Mouse (Mus musculus): ENCODE results near the gene Kmt5a. TPM values are rescaled to one million over a fixed set of nuclear protein-coding genes. Genes with fewer than 3 reads are reported as not detected.

Gene Kmt5a
- polyA plus RNA-seq, 1 experiment from 2014 or later = 63.3 TPM

DNA sequence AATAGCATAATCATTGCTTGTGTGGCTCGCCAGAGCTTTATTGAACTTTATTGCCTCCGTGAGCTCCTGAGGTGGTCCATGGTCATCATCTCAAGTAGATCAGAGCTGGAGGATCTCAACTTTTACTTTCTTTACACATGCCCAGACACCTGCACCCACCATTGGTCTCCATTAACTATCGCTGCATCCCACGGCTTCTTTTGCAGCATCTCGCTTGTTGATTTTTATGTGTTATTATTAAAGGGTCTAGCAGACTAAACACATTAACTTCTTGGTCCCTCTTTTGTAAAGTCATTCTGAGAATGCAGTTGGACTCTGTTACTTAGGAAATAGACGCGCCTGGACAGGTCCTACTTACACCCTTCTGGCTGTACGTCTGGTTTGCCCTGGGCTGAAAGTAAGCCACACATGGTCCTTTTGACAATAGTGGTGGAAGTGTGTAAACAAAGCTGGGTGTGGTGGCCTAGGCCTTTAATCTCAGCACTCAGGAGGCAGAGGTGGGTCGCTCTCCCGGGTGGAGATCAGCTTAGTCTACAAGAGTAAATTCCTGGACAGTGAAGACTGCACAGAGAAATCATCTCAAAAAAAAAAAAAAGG lies 13.2 kb upstream of the Kmt5a start:
- no peak for ATAC-seq (replicated peaks; ENCODE audit: insufficient number of reproducible peaks, insufficient read depth, low FRiP score, low read depth)
- Histone ChIP-seq H3K4me1 (replicated peaks) (peaks cover 11% of the 10 kb centered on the region; the same call in 1 of the 2 replicates), H3K27ac (peak overlapping the region; percentile 63), H3K4me2 (peak overlapping the region; percentile 55), H3K27me3 (no peaks in the 10 kb centered on the region), H3K9me3 (replicated peaks) (no peaks in the 10 kb centered on the region), H3K9ac (no peak overlapping the region), H3K36me3 (no peaks in the 10 kb centered on the region), H3K4me3 (peak overlapping the region; percentile 100)
- WGBS = 87% methylated on average over 10 of the region's 10 CpGs

DNA sequence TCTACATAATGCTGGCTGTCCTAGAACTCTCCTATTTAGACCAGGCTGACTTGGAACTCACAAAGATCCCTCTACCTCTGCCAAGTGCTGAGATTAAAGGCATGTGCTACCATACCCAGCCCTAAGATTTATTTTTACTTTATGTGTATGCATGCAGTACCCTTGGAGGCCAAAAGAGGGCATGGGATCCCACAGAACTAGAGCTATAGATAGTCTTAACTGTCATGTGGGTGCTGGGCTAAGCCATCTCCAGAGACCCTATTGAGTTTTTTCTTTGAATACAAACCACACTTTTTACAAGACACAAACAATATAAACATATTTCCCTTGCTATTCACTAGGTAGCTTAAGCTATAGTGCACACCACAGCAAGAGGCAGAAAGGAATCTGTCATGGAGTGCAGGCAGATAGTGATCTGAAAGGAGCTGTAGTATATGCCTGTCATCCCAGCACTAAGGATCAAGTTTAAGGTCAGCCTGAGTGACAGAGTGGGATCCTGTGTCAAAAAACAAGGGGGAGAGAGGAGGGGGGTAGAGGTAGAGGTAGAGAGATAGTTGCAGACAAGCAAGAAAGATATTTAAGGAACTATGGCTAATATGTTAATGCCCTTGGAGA lies 7.2 kb upstream of the Kmt5a start:
- no peak overlapping the region for H3K27ac ChIP-seq
- peak; percentile 61 for ATAC-seq (replicated peaks; ENCODE audit: insufficient number of reproducible peaks, insufficient read depth, low FRiP score, low read depth)
- no peaks in the 10 kb centered on the region for H3K36me3 ChIP-seq
- peaks cover 6% of the 10 kb centered on the region; the same call in 1 of the 2 replicates for H3K4me1 ChIP-seq (replicated peaks)
- H3K27me3 ChIP-seq = no peaks in the 10 kb centered on the region
- H3K9ac ChIP-seq = no peak overlapping the region
- no peaks in the 10 kb centered on the region for H3K9me3 ChIP-seq (replicated peaks)
- H3K4me3 ChIP-seq = no peak overlapping the region
- H3K4me2 ChIP-seq = no peak overlapping the region

DNA sequence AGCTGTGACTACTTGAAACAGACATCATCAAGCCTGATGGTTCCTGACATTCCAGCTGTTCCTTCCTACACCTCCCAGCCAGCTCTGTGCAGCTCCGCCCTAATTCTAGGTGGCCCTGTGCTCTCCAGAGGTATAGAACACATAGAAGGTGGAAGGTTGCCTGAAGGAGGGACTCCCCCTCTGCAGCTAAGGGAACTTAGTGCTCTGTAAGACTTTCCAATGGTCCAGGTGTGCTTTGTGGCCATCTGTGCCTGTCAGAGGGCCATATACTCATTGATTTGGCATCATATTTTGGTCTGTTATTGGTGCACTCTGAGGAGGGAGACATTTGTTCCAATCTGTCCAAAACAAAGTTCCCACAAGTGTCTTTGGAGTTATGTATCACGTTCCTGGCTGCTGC lies 6.7 kb upstream of the Kmt5a start:
- WGBS = 76% methylated on average over 2 of the region's 2 CpGs
- no peak for ATAC-seq (replicated peaks; ENCODE audit: insufficient number of reproducible peaks, insufficient read depth, low FRiP score, low read depth)

DNA sequence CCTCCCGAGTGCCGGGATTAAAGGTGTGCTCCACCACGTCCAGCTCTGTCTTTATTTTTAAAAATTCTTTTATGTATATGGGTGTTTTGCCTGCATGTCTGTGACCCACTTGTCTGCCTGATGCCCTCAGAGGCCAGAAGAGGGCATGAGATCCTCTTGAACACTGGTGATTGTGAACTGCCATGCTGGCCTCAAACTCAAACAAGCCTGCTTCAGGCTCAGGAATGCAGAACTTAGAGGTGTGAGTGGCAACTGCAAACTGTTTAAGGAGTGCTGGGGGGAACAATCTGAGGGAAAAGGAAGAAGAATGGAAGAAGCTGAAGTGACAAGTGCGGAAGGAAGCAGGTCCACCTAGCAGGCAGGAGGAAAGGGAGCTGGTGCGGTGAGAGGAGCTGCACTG lies 1.5 kb upstream of the Kmt5a start:
- WGBS = 83% methylated on average over 5 of the region's 5 CpGs
- ATAC-seq (replicated peaks; ENCODE audit: insufficient number of reproducible peaks, insufficient read depth, low FRiP score, low read depth) = no peak

More for the DNA sequence above, 6.7 kb upstream of the Kmt5a start:
- no peaks in the 10 kb centered on the region for H3K36me3 ChIP-seq
- H3K27ac ChIP-seq = no peak overlapping the region
- no peak overlapping the region for H3K9ac ChIP-seq
- no peaks in the 10 kb centered on the region for H3K27me3 ChIP-seq
- H3K4me2 ChIP-seq = no peak overlapping the region
- H3K4me1 ChIP-seq (replicated peaks) = peaks cover 6% of the 10 kb centered on the region; the same call in 1 of the 2 replicates
- no peaks in the 10 kb centered on the region for H3K9me3 ChIP-seq (replicated peaks)
- H3K4me3 ChIP-seq = no peak overlapping the region

DNA sequence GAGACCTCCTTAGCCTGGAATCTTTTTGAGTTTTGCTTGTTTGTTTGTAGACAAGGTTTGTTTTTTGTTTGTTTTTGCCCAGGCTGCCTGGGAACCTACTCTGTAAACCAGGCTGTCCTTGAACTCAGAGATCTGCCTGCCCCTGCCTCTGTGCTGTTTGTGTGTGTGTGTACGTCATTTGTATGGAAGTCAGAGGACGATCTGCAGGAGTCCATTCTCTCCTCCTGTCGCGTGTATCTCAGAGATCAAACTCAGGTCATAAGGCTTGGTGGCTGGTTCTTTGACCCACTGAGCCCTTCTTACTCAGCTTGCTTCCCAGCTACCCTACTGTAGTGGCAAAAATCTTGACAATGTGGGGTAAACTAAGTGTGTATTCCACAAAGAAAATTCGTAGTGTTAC lies 984 bp upstream of the Kmt5a start:
- Histone ChIP-seq H3K4me3 (peak overlapping the region; percentile 73; the same call in 1 of the 2 replicates), H3K9ac (no peak overlapping the region), H3K4me2 (peak overlapping the region; percentile 94), H3K27ac (peak overlapping the region; percentile 94), H3K27me3 (no peaks in the 10 kb centered on the region), H3K36me3 (no peaks in the 10 kb centered on the region), H3K4me1 (replicated peaks) (peaks cover 19% of the 10 kb centered on the region), H3K9me3 (replicated peaks) (no peaks in the 10 kb centered on the region)
- ATAC-seq (replicated peaks; ENCODE audit: insufficient number of reproducible peaks, insufficient read depth, low FRiP score, low read depth) = no peak
- 58% methylated on average over 5 of the region's 5 CpGs for WGBS

More for the DNA sequence above, 1.5 kb upstream of the Kmt5a start:
- no peak overlapping the region for H3K9ac ChIP-seq
- H3K4me3 ChIP-seq = no peak overlapping the region
- no peaks in the 10 kb centered on the region for H3K27me3 ChIP-seq
- H3K9me3 ChIP-seq (replicated peaks) = no peaks in the 10 kb centered on the region
- H3K4me1 ChIP-seq (replicated peaks) = peaks cover 19% of the 10 kb centered on the region
- no peak overlapping the region for H3K4me2 ChIP-seq
- peak overlapping the region; percentile 94 for H3K27ac ChIP-seq
- H3K36me3 ChIP-seq = no peaks in the 10 kb centered on the region

DNA sequence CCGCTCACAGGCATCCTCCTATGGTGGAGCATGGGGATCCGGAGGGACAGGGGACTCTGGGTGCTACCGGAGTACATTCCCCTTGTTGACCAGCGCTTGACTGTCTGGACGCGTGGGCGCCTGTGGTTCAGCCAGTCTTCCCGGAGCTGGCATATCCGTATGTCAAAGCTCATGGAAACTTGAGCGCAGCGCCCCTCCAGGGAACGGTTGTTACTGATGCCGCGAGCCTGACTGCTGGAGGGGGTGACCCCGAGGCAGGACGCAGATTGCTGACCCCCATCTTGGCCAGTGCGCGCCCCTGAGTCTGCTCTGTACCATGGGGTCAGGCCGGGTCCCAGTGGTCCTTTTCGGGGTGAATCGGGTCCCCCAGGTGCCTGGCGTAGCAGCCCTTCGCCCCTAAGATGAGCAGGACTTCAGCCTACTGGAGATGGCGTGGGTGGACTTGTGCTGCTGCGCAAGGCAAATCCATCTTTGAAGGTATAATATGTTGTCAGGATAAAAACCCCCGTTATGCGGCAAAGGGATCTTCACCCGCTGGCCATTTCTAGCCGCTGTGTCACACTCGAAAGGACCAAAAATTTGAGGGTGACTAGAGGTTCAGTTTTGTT lies 468 bp downstream of the Kmt5a start:
- Histone ChIP-seq H3K27me3 (no peaks in the 10 kb centered on the region), H3K27ac (peak overlapping the region; percentile 94), H3K9me3 (replicated peaks) (no peaks in the 10 kb centered on the region), H3K4me2 (peak overlapping the region; percentile 94), H3K4me1 (replicated peaks) (peaks cover 23% of the 10 kb centered on the region), H3K4me3 (peak overlapping the region; percentile 73), H3K9ac (peak overlapping the region; percentile 86), H3K36me3 (no peaks in the 10 kb centered on the region)
- ATAC-seq (replicated peaks; ENCODE audit: insufficient number of reproducible peaks, insufficient read depth, low FRiP score, low read depth) = peak; percentile 64
- WGBS = under 1% methylated on average over 30 of the region's 30 CpGs

DNA sequence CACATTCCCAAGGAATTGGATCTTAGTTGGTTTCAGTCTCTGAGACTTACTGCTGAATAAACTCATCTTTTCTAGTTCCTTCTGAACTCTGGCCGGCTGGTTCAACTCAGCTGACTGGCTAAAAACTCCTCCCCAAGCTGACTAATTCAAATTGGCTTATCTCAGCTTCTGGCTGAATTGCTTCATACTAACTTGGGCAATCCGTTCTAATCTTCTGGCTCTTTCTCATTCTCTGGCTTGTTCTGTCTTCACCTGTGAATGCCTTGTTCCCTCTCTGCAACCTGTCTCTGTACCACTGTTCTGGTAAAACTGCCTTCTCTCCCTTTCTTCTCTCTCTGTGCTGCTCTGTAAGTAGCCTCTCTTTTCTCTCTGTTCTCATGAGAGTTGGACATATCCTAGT lies 2.9 kb downstream of the Kmt5a start:
- Histone ChIP-seq H3K9me3 (replicated peaks) (no peaks in the 10 kb centered on the region), H3K9ac (no peak overlapping the region), H3K4me2 (no peak overlapping the region), H3K27ac (no peak overlapping the region), H3K27me3 (no peaks in the 10 kb centered on the region), H3K36me3 (peaks cover 6% of the 10 kb centered on the region), H3K4me3 (no peak overlapping the region), H3K4me1 (replicated peaks) (peaks cover 38% of the 10 kb centered on the region)
- ATAC-seq (replicated peaks; ENCODE audit: insufficient number of reproducible peaks, insufficient read depth, low FRiP score, low read depth) = no peak
- WGBS = 60% methylated on average over 2 of the region's 2 CpGs

DNA sequence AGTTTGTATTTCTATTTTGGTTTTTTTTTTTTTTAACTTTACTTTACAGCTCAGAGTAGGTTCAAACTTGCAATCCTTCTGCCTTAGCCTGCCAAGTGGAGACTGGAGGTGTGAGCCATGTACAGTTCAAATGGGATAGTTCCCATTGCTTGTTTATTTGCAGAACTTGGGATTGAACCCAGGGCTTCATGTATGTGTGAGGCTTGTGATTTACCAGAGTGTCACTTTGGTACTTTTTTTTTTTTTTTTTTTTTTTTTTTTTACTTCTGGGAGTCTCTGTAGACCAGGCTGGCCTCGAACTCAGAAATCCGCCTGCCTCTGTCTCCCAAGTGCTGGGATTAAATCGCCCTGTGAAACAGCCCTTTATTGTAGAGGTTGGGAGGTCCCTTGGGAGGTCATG lies 4.5 kb downstream of the Kmt5a start:
- Histone ChIP-seq H3K4me3 (peak overlapping the region; percentile 94), H3K27ac (peak overlapping the region; percentile 93; the same call in 1 of the 2 replicates), H3K36me3 (peaks cover 20% of the 10 kb centered on the region), H3K27me3 (no peaks in the 10 kb centered on the region), H3K4me2 (peak overlapping the region; percentile 90), H3K4me1 (replicated peaks) (peaks cover 39% of the 10 kb centered on the region), H3K9ac (no peak overlapping the region), H3K9me3 (replicated peaks) (no peaks in the 10 kb centered on the region)
- 73% methylated on average over 3 of the region's 3 CpGs for WGBS
- no peak for ATAC-seq (replicated peaks; ENCODE audit: insufficient number of reproducible peaks, insufficient read depth, low FRiP score, low read depth)

DNA sequence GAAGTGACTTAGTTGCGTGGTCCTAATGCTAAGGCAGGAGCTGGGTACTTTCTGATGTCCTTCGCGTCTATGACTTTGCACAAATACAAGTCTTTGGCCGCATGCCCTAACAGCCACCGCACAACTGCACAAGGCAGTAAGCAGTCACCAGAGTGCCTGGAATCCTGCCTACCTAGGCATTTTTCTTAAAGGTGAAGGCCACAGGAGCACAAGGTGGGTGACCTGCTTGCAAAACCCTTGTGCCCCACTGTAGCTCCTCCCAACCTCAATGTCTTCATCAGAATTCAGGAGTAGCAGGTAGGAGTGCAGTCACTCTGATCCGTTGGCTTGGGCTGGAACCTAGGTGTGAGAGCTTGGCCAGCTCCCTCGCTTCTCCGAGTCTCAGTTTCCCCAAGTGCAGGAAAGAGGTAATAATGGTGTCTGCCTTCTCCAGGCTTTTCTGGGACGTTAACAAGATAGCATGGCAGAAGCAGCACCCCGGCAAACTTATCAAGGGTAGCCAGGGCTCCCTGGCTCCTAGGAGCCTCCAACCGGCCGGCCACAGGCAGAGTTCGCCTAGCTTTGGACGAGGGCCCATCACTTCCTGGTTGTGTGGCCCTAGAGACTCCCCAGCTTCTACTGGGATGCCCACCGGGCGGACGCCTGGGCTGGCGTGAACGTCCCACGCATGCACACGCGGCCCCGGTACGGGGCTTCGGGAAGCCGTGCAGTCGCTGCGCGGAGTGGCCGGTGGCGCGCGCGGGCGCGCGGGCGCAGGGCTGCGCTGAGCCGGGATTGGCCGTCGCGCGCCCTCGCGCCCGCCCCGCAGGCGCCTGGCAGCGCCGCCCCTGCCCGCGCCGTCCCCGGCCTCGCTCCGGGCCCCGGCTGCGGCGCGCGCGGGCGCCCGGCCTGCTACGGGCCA lies 5.2 kb downstream of the Kmt5a start:
- WGBS = 3% methylated on average over 45 of the region's 66 CpGs
- Histone ChIP-seq H3K36me3 (peaks cover 26% of the 10 kb centered on the region), H3K27me3 (no peaks in the 10 kb centered on the region), H3K9ac (peak overlapping the region; percentile 95), H3K9me3 (replicated peaks) (no peaks in the 10 kb centered on the region), H3K4me3 (peak overlapping the region; percentile 94), H3K4me2 (peak overlapping the region; percentile 90), H3K4me1 (replicated peaks) (peaks cover 45% of the 10 kb centered on the region), H3K27ac (peak overlapping the region; percentile 93)
- ATAC-seq (replicated peaks; ENCODE audit: insufficient number of reproducible peaks, insufficient read depth, low FRiP score, low read depth) = peak; percentile 86

DNA sequence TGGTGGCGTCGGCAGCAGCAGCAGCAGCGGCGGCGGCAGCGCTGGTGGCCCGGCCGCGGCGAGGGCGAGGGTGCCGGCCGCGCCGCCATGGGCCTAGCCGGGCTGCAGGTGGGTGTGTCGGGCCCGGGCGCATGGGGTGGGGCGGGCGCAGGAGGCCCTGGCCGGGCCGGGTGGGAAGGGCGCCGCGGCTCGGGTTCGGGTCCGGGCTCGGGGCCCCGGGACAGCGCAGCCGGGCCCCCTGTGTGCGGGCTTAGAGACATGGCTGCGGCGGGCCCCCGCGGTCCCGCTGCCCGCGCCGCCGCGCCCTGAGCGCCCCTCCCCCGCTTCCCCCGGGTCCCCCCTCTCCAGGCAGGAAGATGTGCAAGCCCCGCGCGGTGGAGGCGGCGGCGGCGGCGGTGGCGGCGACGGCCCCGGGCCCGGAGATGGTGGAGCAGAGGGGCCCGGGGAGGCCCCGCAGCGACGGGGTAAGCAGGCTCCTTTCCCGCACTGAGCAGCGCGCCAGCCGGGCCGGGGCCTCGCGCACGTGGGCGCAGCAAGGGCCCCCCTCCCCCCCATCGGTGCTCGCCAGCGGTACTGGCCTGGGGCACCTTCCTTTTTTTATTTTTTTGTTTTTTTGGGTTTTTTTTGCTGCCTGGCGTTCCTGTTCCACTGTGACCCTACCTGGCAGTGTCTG lies 6.0 kb downstream of the Kmt5a start:
- peaks cover 50% of the 10 kb centered on the region for H3K4me1 ChIP-seq (replicated peaks)

More for the DNA sequence above, 6.0 kb downstream of the Kmt5a start:
- no peaks in the 10 kb centered on the region for H3K9me3 ChIP-seq (replicated peaks)
- H3K4me2 ChIP-seq = peak overlapping the region; percentile 90
- WGBS = under 1% methylated on average over 45 of the region's 77 CpGs
- peak overlapping the region; percentile 93 for H3K27ac ChIP-seq
- H3K27me3 ChIP-seq = no peaks in the 10 kb centered on the region
- peak; percentile 50 for ATAC-seq (replicated peaks; ENCODE audit: insufficient number of reproducible peaks, insufficient read depth, low FRiP score, low read depth)
- peaks cover 34% of the 10 kb centered on the region for H3K36me3 ChIP-seq
- H3K4me3 ChIP-seq = peak overlapping the region; percentile 94
- H3K9ac ChIP-seq = peak overlapping the region; percentile 95
